Mouse (Mus musculus): ENCODE results near the gene Ap2b1.

The Ap2b1 gene

DNA sequence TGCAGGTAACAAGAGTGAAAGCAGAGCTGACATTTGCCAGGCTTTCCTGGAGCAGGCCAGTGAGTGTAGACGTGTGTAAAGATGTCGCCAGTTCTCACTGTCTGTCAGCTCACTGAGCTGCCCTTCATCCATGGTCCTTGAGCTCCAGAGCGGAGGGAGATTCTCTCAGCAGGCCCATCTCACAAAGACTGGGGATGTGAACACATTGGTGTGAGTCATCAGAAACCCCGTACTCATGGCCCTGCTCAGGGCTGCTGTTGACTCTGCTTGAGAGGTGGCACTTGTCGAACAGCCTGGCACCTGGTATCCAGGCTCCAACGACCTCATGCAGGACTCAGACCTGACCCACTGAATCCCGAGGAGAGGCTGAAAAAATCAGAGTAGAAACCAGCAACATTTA lies 105.0 kb downstream of the Ap2b1 start:
- no peak for DNase-seq

DNA sequence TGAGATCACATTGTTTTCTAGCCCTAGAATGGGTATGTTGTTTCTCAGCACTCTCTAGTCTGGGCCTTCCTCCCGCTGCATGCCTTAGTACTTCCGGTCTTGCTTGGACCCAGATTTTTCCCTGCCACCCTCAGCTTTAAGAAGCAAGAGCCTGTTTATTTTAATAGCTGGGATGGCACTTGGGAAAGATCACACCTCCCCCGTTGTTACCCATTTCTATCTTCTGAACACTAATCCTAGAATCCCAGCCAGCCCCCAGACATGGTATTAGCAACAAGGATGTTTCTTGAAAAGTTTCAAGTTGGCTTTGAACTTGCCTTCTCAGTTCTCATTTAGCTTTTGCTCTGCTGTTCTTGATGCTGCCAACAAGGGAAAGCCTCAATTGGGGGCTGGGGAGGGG lies 107.6 kb downstream of the Ap2b1 start:
- DNase-seq: no peak

DNA sequence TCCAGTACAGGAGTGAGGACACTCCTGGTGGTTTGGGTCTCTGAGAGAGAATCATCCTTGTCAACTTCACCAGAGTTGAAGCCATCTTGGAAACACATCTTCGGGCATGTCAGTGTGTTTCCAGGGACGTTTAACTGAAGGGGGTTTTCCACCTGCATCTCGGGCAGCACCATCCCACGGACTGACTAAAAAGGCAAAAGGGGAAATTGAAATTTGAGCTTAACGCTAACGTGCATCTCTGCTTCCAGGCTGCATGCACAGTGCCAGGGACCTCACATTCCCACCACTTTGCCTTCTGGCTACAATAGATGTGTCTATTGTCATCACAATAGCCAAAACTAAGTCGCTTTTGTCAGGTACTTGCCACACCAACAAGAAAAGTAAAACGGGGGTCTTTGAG lies 109.4 kb downstream of the Ap2b1 start:
- no peak for DNase-seq

DNA sequence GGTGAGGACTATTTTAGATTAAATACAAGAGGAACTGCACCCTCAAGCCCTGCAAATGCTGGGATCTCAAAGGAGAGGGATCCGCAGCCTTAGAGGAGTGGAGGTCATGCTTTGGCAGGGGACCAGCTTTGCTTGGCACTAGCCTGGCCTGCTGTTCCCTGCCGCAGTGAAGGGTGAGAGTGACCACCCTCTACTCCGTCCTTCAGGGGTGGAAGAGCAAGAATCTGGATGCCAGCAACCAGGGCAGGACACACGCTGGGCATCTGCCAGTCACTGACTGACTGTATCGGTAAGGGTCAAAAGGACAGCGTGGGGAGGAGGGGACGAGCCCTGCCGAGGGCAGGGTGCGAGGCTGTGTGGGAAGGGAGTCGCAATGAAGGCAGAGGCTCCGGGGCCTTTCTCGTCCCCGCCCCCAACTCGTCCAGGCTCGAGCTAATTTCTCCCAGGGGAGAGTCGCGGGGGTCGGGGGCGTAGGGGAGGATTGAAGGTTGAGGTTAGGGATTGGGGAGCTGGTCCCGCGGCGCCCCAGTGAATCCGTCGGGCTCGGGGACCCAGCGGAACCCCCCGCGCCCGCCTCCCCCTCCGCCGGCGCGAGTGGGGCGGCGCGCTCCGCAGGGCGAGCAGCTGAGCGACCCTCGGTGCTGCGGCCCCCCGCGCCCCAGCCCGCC lies 110.4 kb downstream of the Ap2b1 start, which contains the start of gene Rasl10b:
Gene Rasl10b (plus strand): TSS at position 51 of the 668 bp plus-strand sequence.
- no peak for DNase-seq

DNA sequence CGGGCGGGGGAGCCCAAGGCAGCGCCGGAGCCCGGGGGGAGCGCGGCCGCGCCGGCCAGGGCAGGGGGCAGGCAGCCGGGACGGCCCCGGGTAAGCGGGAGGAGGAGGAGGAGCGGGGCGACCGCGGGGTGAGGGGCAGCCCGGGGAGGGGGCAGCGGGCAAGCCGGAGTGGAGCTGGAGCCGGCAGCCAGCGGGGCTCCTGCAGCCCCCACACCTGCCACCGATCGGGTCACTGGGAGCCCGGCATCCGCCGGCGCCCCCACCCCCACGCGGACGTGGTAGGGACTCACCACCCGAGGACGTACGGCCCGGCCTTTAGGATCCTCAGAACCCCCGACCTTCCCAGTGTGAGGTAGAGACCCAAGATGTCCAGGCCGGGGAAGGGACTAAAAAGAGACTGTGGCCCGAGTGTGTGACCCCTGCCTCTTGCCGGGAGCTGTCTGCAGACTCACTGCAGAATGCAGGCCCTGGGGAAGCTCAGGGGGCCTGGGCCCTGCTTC lies 111.0 kb downstream of the Ap2b1 start:
- DNase-seq: no peak

DNA sequence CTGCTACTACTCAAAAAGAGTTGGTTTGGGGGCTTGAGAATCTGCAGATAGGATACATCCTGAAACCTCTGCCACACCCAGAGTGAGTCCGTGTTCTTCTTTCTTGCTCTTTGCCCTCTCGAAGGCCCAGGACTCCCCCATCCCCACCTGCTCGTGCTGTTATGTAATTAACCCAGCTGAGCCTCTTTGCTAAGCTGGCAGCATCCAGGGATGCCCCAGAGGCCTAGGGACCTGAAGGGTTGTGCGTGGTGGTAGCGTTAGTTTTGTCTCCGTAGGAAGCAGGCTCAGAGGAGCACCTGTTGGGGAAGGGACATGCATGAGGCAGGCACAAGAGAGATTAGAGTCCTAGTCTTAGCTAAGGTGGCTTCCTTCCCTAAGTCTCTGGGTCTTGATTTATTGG lies 111.7 kb downstream of the Ap2b1 start:
- no peak for DNase-seq

DNA sequence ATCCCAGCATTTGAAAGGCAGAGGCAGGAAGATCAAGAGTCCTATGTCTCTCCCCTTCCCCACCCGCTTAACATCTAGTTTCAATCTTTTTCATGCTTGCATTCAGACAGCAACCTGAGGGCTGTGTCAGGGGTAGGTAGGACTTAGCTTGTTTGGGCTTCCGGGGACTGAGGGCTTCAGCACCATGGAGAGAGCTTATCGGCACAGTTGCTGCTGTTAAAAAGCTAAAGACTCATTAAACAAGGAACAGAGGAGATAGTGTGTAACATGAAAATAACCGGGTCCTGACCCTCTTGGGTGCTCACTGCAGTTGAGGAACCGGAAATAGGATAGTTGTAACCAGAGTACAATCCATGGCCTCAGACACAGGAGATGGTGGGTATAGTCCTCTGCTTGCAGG lies 118.3 kb downstream of the Ap2b1 start:
- peak; percentile 25 to 33 for DNase-seq

DNA sequence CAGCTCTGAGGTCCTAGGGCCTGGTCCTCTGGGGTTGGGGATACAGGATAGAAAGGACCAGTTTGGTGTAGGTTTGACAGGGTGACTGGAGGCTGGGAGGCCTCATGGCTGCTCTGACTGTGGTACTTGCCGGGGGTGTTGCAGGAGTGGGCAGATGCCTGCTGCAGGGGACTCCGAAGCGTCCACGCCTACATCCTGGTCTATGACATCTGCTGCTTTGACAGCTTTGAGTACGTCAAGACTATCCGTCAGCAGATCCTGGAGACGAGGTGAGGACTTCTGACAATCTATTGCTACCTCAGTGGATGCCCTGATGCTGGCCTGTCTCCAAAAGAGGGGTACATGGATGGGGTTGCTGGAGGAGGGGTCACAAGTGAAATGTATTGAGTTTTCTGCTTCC lies 118.9 kb downstream of the Ap2b1 start:
- DNase-seq: no peak

DNA sequence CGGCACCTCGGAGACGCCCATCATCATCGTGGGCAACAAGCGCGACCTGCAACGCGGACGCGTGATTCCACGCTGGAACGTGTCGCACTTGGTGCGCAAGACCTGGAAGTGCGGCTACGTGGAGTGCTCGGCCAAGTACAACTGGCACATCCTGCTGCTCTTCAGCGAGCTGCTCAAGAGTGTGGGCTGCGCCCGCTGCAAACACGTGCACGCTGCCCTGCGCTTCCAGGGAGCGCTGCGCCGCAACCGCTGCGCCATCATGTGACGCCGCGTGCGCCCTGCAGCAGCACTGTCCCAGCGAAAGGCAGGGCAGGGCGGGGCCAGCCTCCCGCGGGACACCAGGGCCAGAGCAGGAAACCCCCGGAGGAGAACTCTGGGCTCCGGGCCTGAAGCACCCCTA lies 119.7 kb downstream of the Ap2b1 start:
- DNase-seq: no peak

DNA sequence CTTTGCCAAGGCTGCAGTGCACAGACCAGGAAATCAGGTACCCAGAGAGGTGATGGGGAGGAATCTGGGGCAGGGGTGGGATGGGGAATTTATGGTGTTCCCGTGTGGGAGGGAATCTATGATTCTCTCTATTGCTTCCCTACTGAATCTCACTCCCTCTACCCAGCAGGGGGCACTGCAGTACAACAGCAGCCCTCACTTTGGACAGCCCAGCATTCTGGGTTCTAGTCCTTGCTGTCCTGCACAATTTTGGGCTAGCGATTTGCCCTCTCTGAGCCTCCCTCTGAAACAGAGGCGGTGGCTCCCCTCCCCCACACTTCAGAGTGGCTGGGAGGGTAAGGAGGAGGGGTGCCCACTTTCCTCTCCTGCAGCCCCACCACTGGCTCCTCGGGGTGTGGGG lies 121.5 kb downstream of the Ap2b1 start:
- DNase-seq: no peak

DNA sequence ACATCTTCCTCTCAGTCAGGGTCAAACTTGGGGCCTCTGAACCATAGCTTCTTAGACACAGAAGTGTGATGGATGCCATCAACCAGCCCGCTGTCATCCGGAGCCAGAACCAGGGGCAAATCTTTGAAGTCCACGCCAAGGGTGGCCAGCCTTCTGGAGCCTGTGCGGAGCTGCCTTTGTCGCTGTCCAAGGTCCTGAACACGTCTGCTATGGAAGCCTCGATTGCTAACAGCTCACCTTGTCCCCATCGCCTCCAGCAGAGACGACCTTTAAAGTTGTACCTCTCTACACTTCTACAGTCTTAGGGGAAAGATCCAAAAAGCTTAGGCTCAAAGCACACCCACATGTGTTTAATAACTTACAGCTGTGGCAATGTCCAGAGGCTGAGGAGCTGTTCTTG lies 122.5 kb downstream of the Ap2b1 start:
- DNase-seq: no peak

DNA sequence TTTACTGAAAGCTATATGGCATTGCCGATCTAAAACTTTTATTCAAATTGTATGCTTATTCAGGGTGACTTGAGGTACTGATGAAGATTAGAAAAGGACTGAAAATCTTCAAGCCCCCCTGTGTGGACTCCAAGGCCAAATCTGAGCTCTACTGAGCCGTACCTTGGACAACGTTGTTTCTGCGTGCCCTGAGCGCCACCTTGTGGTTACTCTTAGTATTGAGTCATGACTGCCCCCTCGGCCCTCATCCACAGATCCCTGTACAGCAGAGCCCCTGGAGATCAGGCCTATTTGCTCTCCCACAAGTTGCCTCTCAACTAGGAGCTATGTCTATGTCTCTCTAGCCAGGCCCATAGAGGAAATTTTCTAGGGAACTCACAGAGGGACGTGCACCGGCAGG lies 125.9 kb downstream of the Ap2b1 start:
- no peak for DNase-seq

DNA sequence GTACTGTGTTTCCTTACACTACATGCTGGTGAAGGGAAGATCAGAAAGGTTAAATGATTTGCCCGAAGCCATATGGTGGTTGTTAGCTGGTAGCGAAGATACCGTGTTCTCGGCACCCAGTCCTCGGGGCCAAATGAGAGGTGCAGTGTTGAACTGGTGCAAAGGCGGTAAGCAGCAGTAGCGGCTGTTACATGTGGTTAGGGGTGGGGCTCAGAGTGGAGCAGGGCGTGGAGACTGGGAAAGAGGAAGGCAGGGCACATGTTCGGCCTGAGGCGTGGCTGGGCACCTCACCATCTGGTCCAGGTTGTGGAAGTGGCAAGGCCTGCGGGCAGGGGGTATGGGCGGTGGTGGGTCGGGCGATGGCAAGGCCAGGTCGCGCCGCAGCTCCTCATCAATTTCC lies 128.1 kb downstream of the Ap2b1 start:
- DNase-seq: no peak

DNA sequence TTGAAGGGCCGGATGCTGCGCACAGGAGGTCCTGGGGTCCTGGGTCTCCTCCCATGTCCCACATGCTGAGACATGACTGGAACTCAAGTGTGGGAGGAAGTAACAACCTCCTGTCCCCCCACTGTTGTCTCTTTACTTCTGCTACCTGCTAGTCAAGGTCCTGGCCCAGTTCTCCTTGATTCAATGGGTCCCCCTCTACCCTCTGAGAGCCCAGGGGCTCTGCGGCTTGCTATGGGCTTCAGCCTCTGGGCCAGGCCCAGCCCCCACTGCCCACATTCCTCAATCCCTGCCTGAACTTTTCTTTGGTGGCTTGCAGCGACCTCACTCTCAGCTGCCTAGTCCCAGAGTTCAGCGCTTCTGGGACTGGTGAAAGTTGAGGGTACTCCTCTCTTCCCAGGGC lies 130.5 kb downstream of the Ap2b1 start, which contains the start of gene Gas2l2:
Gene Gas2l2 (minus strand): TSS at position 101 of the 400 bp plus-strand sequence.
- DNase-seq: no peak

DNA sequence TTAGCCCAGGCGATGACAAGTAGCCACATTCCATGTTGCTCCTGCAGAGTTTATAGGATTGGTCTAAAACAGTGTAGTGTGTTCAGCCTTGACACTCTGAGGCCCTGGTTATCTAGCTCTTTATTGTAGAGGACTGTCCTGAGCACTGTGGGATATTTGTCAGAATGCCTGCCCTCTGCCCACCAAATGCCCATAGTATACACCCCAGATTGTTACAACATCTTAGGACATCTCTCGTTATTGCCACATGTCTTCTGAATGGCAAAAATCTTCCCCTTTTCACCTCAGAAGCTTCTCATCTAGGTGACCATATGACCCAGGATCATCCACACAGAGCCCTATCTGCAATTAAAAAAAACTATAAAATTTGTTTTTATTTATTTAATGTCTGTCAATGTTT lies 133.7 kb downstream of the Ap2b1 start:
- DNase-seq: no peak

DNA sequence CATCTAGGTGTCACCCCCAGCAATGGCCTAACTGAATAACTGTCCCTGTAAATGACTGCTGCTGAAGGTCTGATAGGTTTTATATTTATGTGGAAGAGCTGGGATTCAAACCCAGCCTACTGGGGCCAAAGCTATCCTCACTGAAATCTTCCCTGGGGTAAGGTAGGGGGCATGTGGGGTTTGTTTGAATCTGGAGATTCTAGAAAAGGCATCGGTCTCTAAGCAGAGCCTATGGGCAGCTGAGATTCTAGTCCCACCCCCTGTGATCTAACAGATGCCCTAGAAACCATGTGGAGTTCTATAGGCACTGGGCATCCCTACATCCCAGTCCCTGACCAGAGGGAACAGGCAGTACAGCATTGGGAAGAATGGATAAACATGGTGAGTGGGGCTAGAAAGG lies 138.6 kb downstream of the Ap2b1 start, which contains the start of gene 1700020L24Rik:
Gene 1700020L24Rik (plus strand): TSS at position 301 of the 400 bp plus-strand sequence.
- DNase-seq: no peak

DNA sequence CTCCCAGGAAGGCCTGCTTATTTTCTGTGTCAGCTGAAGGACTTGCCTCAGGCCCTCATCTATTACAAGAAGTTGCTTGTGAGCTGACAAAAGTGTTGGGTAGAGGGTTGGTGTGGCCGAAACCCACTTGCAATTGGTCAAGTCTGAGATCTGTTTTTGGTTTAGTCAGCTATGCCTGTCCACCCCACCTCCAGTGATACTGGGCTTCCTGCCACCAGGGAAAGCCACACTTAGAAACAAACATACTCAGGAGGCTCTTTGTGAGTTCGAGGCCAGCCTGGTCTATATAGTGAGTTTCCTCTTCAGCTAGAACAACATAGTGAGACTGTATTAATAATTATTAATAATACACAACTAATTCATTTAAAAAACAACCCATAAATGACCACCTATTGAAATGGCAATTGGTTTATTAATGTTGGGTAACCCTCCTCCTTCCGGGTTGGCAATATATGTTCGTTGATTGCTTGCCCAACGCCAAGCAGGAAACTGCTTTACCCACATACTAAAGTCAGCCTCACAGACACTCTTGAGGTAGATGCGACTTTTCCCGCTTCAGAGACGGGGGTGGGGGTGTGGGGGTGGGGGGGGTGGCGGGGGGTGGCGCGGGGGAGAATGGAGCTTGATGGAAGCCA lies 140.7 kb downstream of the Ap2b1 start:
- no peak for DNase-seq

DNA sequence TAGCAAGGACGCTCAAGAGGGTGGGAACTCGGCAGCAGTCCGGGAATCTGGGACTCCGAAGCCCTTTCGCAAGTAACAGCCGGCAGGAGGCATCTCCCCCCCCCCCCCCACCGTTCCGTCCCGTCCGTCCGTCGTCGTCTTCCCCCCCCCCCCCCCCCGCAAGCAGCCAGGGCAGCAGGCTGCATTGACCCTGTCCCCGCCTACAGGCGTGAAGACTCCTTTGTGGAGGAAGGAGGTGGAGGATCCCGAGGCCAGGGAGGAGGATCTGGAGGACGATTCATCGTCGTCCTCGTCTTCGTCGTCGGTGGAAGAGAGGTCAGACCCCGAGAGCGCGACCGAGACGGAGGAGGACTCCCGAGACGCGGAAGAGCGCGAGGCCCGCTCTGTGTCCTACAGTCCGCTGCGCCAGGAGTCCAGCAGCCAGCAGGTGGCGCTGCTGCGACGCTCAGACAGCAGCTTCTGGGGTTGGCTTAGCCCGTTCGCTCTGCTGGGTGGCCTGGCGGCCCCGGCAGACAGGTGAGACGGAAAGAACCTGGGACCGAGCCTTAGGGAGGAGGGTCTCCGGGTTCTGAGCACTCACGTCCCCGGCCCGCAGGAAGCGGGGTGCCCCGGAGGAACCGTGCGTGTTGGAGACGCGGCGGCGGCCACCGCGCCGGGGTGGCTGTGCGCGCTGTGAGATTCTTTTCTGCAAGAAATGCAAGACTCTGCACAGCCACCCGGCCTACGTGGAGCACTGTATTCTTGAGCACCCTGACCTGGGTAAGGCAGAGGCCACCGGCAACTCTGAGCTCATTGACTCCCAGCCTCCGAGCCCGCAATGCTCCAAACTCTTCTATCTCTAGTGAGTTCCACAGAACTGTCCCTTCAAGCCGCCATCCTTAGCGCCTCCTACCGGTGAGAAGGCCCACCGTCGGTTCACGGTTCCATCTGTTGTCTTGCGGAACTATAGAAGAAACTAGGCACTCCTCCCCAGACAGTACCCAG lies 141.5 kb downstream of the Ap2b1 start:
- DNase-seq: peak; percentile 68 to 74

DNA sequence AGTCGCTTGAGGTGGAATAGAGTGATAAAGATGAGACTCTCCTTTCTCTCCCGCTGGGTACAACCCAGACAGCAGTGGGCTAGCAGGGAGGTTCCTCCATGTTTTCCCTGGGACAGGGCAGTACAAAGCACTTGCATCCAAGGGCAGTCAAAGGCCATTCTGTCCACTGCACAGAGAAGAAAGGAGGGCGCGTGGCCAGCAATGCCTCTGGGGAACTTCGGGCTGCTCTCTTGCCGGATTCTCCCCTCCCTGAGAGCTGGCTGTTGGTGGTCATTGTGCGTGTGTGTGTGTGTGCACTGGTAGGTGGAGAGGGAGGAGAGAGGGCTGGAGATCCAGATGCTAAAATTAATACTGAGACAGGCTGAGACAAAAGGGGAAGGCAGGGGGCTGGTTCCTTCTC lies 142.4 kb downstream of the Ap2b1 start:
- DNase-seq: no peak

DNA sequence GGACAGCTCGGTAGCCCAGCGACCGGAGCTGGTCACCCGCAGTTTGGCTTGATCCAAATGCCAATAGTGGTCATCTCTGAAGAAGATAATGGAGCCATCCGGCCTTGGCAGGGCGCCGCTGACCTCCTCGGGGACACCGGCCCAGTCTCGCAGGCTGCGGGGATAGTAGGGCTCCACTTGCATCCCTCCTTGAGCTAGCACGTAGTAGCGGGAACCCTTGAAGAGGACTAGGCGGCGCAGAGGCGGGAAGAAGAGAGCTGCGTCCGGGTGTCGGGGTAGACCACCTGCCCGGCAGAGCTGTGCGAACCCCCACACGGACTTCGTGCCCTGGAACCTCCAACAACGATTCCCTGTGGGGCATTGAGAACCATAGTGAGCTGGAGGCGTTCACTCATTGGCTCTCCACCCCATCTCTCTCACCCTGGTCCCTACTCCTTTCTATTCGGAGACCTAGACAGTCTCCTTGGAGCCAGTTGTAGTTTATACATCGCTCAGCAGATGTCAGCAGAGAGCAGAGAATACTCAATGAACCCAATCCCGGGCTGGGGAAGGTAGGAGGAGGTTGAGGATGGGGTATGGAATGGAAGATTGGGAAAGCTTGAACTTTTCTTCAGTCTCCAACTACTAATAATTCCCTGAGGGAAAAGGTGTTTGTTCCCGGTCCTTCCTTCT lies 143.9 kb downstream of the Ap2b1 start:
- DNase-seq: no peak

DNA sequence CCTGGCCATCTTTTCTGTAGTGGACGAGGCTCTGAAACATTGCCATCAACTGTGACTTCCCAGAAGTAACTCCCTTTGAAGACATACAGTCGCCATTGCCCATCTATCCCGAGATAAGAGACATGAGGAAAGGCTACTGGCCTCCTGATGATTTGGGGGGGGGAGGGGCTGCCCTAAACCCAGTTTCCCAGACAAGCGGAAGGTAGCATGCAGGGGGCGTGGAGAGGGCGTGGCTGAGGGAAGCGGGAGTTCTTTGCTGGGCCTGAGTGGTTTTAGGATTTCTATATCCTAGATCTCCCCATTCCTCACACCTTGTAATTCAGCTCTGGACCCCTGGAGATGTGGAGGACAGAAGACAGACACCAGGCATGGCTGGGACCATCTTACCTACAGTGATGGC lies 145.0 kb downstream of the Ap2b1 start:
- DNase-seq: no peak

DNA sequence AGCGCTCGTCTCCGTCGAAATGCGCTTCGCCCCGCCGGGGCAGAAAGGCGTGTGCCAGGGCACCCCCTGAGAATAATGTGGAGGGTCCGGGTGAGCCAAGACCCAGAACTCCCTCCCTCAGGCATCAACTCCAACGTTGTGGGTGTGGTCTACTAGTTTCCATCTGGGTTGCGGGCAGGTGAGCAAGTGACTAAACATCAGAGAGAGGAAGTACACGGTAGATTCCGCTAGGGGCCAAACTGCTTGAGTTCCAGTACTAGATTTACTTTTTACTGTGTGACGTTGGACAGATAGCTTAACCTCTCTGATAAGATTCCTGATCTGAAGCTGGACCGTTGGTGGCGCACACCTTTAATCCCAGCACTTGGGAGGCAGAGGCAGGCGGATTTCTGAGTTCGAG lies 146.2 kb downstream of the Ap2b1 start:
- DNase-seq: no peak

DNA sequence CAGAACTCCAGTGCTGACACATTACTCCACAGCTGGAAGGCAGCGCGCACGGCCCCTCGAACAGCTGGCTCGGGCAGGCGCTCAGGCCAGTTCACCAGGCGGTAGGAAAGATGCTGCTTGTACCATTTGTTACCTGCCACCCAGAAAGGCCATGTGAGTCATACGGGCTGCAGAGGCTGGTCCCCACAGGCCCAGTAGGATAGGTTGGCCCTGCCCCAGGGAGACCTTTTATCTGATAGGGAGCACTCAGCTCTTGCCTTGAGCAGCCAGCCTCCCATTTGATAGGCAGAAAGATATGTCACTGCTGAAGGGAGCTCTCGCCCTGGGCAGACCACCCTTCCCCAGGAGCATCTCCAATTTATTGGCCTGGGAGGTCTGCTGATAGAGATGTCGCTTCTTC lies 148.8 kb downstream of the Ap2b1 start:
- no peak for DNase-seq

Measured in thymus, adult 18-20 months (tissue).